Mouse (Mus musculus) heart, postnatal 36 days (tissue): ENCODE data around the gene Lars2. TPM values are rescaled to one million over a fixed set of nuclear protein-coding genes. Genes with fewer than 3 reads are reported as not detected.
A peak's percentile ranks its signal among the peaks of the same experiment; 100 is the strongest.
"Not testable (repeated sequence)": the region's sequence is repeated elsewhere in the genome, so short reads cannot be mapped to it uniquely, and the experiment has no call there.

Experiments
- DNase-seq, 2 experiments: peaks; one replicate each; pipeline ENCODE4 v3.0.0; 2021 to 2022
- intact Hi-C: fragments of 180-260 bp; cut with DNase I; formaldehyde crosslinking; loops from one replicate; pipeline ENCODE4 v1.15.1; 2025
- total RNA-seq, 2 experiments: library from RNA; stranded (reverse); gene quantifications; 2 replicates each; pipeline ENCODE4 v1.2.3; 2021

Lars2 gene
- total RNA-seq, result 1,000 to 10,000 TPM in 1 of 2 experiments, 10 to 100 TPM in 1; 61.8 to 2,429 TPM

DNA sequence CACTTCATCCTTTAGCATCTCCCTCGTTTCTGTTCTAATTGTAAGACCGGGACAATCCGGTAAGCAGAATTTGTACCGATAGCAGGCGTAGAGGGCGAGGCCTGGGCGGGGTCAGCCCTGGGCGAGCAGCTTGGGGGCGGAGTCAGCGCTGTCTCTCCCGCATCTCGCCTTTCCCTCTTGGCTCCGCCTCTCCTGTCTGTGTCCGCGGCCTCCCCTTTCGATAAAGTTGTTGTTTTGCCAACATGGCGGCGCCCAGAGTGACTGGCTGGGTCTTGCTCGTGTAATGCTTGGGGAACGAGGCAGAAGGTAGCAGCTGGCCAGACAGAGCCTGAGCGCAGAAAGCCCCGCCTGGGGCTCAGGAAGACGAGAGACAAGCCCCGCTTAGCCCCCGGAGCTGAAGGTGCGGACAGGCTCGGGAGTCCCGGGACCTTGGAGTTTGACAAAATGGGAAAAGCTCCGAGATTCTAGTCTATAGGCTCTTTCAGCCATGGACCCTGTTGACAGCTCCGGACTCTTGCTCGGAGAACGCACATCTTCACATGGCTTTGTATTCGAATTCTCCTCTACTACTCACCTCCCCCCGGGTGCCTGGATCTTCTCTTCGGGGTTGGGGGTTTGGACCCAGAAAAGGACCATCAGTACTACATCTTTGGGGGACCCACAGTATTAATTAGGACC is at the start of gene Lars2:
Gene Lars2 (plus strand): TSS at position 220 of the 678 bp plus-strand sequence.
- peak; percentile 88 to 90 for DNase-seq
- intact Hi-C loops, result loop anchor here (5.0 to 10.0 kb wide), 3 partner anchors 110 to 255 kb away; partner anchors contain the start of genes Exosc7, Sacm1l and Zdhhc3

DNA sequence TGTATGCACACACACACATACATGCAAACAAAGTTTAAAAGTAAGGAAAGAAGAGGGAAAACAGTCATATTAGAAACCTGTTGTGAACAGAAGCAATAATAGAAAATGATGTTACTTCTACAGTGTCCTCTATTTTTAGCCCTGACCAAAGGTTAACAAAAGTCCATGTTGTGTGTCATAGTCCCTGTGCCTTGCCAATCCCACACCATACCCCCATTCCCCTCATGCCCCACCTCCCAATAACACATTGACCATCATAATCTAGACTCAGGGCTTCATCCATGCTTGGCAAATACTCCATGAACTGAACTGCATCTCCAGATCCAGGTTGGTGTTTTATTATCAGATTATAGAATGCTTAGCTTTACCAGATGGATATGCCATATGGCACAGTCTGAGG is 40.6 kb upstream of the Lars2 start:
- intact Hi-C loops, result no loop called here
- DNase-seq, result no peak

DNA sequence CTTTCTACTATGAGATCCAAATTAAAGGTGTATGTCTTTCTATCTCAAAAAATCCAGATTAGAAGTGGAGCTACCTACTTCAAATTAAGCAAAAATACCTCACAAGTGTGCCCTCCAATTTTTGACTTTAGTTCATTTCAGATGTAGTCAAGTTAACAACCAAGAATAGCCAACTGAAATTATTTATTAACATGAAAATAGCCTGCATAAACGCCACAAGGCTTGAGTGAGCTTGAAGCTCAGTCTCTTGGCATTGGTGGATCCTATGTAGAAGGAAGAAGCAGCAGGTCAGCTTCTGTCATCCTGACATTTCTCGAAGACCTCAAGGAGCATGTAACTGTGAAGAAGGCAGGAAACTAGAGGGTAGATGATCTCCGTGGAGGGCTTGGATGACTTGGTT is 38.4 kb upstream of the Lars2 start:
- DNase-seq, result no peak
- intact Hi-C loops, result no loop called here

DNA sequence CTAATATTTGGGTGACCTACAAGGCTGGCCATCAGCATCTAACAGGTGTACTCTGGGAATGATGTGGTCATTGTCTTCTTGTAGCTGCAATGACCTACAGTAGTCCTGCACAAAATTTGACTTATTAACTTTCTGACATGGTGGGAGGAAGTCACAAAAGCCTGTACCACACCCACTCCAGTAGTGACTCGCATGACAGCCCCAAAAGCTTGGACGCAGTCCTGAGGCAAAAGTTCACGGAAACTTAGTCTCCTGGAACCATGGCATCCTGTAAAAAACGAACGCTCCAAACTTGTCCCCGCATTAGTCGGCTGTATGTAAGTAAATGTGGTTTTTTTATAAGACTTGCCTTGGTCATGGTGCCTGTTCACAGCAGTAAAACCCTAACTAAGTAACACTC is 36.9 kb upstream of the Lars2 start:
- intact Hi-C loops, result no loop called here

DNA sequence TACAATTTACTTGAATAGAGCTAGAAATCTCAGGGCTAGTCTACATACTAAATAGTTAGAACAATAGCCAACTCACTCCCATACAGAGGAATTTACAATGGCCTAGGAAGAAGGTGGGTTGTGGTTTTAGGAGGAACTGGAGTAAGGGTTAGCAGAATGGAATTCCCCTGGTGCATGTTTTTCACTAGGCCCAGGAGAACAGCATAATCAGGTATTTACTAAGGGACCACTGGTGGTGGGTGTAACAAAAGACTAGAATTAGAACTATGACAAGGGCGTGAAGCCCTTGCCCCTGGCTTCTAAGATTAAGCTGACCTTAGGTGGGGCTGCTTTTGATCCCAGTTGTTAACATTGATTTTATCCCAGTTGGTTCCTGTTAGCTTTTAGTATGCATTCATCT is 36.5 kb upstream of the Lars2 start:
- DNase-seq, intact Hi-C loops: not testable (repeated sequence)

More for the DNA sequence above, 36.9 kb upstream of the Lars2 start:
- no peak for DNase-seq

DNA sequence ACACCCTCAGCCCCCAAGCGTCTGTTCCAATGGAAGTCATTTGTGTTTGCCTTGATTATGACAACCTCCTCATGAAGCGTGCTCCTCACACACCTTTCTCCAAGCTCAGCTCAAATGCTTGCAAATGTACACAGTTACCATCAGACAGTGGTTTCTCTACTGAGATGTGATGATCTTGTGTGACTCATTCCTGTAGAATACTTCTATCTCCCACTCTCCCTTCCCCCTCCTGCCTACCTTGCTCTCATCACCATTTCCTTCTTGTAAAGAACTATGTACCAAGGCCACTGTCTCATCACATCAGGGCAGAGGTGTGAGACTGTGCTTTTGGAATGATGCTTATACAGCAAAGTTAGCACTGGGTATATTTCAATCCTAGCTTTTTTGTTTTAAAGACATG is 33.2 kb upstream of the Lars2 start:
- DNase-seq, result no peak
- intact Hi-C loops, result no loop called here

DNA sequence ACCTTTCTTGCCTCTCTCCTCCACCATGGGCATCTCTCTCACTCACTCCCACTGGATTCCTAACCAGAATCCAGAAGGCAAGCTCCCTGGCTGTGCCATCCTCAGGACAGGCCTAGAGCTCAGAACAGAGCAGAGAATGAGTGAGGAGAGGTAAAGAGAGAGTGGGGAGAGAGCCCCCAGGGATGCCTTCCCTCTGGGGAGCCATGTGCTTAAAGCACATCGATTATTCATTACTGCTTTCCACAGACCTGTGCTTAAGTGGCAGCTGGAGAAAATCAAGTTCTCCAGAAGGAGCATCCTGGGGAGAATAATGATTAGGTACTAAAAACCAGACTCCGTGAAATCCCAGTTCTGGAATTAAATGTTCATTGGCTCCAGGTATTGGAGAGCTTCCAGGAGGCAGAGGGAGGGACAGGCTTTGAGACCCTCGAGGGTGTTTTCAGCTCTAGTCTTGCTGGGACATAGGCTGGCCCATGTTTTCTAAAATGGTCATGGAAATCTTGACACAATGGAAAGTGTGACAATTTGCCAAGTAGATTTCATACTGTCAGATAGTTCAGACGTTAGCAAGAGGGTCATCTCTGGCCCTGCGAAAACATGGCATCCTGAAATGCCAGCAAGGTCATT is 31.6 kb upstream of the Lars2 start:
- intact Hi-C loops, result no loop called here
- no peak for DNase-seq

DNA sequence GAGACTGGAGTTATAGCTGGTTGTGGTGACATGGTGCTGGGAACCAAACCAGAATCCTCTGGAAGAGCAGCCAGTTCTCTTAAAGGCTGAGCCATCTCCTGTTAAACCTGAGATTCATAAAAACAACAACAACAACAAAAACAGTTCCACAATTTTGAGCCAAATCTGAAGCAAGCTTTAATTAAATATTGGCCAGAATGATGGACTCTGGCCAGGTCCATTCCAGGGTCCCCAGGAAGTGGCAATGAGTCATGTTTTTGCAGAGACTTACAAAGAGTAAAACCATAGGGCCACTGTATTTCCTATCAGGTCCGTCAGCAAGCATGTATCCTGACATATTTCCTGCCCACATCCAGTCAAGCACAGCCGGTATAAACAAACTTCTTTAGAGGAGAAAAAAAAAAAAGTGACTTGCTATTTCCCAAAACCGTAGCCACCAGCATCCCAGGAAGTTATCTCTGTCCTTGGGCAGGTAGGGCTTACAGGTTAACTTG is 27.0 kb upstream of the Lars2 start:
- no peak for DNase-seq

DNA sequence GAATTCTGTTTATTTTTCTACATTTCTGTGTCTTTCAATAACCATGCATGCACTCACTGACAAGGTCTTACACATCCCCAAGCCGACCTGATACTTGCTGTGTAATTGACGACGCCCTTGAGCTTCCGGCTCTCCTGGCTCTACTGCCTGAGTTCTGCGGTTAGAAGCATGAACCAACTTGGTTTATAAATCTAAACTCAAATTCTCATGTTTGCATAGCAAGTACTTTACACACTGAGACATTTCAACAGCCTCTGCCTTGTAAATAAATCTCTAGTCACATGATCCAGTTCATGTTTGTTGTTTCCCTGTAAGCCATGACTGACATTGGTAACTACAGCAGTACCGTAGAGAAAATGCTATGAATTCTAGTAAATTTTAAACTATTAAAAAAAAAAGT is 25.5 kb upstream of the Lars2 start:
- intact Hi-C loops, result no loop called here
- no peak for DNase-seq

More for the DNA sequence above, 27.0 kb upstream of the Lars2 start:
- intact Hi-C loops, result no loop called here

DNA sequence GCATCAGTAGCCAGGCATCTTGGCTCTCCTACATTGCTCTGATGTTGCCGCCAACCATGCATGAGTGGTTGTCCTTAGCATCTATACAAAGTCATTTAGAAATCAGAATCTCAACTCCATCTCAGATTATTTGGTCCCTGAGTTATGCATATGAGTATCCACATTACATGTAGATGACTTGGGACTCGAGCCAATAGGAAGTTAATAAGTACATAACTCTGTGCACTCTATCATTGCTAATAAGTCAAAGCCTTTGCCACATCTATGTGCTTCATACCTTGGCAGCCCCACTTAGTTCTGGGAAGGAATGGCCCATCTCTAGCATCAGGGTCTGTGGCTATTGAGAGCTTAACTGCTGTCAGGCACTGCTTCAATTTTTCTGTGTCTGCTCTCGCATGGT is 23.7 kb upstream of the Lars2 start:
- intact Hi-C loops, result no loop called here

DNA sequence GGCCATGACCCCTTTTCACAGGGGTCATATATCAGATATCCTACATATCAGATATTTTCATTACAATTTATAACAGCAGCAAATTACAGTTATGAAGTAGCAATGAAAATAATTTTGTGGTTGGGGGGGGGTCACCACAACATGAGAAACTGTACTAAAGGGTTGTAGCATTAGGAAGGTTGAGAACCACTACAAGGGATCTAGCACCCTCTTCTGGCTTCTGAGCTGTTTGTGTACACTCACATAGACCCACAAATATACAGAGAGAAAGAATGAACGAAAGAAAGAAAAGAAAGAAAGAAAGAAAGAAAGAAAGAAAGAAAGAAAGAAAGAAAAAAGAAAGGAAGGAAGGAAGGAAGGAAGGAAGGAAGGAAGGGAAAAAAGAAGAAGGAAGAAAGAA is 17.4 kb upstream of the Lars2 start:
- intact Hi-C loops, result not testable (repeated sequence)

More for the DNA sequence above, 23.7 kb upstream of the Lars2 start:
- no peak for DNase-seq

DNA sequence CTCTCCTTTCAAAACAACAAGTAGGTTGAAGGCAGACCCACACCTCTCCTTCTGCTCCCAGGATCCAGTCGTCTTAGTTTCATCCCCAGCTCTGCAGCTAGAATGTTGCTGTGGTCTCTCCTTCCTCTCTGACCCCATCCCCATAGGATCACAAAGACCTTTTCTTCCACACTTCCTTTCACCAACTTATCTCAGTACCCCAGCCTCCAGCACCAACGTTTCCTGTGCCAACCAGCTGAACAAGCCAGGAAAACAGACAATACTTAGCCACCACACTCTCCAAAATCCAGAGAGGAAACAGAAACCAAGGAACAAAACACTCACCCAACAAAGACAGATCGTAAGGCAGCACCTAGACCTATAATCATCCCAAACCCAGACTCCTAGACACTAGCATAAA is 6.7 kb upstream of the Lars2 start:
- intact Hi-C loops, result loop anchor here (10.0 kb wide), 1 partner anchor 165 kb away; the partner anchor contains the start of gene Sacm1l
- DNase-seq, result no peak

More for the DNA sequence above, 17.4 kb upstream of the Lars2 start:
- not testable (repeated sequence) for DNase-seq

DNA sequence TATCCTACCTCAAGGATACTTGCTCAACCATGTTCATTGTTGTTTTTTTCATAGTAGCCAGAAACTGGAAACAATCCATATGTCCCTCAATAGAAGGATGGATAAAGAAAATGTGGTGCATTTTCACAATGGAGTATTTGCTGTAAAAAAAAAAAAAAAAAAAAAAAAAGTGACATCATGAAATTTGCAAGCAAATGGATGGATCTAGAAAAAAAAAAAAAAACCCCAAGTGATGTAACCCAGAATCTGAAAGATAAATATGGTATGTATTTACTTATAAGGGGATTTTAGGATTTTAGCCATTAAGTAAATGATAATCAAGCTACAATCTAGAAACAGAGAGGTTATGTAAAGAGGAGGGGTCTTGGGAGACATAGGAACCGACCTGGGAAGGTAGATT is 1.4 kb upstream of the Lars2 start:
- intact Hi-C loops, result loop anchor here (5.0 to 10.0 kb wide), 3 partner anchors 108 to 253 kb away; partner anchors contain the start of genes Exosc7, Sacm1l and Zdhhc3
- no peak for DNase-seq

DNA sequence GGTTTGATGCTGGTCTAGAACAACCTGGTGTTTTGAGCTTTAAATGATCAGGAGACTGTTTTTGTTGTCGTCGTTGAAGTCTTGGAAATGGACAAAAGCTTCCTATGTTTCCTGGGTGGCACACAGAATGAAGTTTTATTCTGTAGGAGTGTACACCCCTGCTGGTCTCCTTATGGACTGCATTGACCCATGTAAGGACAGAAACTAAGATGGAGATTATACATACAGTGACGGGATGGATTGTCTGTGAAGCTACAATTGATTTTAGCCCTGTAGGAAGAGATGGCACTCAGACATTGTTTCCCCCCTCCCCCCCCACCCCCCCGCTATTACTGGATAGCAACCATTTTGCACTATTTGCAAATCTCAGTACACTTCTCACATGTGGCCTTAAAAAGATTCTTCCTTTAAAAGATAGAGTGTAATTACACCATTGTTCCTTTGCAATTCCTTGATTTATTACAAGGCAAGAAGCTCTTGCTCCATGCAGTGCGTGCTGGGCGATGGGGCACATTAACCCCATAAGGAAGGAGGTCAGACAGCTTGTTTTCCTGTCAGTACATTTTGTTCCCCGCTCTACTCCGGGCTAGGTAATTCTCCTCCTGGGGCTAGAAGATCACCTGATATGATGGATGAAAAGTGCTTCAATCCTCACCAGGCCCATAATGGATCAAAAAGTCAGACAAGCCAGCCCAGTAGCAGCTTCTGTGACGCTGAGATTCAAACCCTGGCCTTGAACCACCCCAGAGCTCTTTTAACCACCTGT is 602 bp upstream of the Lars2 start:
- intact Hi-C loops, result loop anchor here (5.0 to 10.0 kb wide), 3 partner anchors 109 to 254 kb away; partner anchors contain the start of genes Exosc7, Sacm1l and Zdhhc3

DNA sequence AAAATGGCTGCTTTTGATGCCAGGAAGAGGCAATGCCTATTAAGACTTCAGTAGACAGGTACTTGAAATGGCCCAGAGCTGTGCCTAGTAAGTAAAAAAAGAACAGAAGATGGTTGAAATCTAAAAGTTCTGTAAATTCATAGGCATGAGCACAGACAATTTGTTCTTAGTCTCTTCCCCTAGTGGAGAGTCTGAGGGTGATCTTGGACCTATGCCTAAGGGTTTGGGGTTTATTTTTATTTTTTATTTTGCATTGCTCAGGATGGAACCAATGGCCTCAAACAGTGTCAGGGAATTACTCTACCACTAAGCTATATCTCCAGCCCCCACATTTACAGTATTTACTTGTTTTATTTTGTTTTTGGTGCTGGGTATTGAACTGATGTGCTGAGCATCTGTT is 909 bp downstream of the Lars2 start:
- intact Hi-C loops, result loop anchor here (5.0 to 10.0 kb wide), 3 partner anchors 110 to 255 kb away; partner anchors contain the start of genes Exosc7, Sacm1l and Zdhhc3
- DNase-seq, result no peak

More for the DNA sequence above, 602 bp upstream of the Lars2 start:
- no peak for DNase-seq

DNA sequence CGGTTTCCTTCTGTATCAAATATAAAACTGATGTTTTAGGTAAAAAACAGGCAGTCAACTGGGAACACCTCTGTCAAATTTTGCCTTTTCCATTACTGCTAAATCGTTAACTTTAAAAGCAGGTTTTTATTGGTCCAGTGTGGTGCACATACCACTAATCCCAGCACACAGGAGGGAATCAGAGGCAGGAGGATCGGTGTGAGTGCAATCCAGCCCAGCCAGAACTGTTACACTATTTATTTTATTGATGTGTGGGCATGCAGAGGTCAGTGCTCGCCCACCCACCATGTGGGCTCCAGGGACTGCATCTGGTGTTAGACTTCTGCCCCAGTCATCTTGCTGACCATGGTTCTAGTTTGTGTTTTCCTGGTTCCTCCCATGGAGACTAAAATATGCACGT is 15.7 kb downstream of the Lars2 start:
- intact Hi-C loops, result no loop called here

DNA sequence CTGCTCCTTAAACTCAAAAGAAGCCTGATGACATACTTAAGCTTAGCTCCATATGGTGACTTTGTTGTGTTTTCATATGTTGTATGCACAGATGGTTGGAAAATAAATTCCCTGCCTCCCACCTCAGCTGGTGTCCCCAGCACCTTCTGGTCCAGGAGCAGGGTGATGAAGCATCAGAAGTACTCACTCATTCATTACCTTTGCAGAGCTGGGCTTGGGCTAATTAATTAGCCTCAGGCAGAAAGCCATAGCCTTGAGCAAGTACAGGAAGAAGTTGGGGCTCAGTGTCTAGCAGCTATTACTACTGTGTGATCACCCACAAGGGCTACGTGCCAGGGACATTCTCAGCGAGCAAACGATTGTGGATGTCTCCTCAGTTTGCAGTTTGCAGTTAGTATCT is 18.0 kb downstream of the Lars2 start:
- intact Hi-C loops, result no loop called here
- no peak for DNase-seq

More for the DNA sequence above, 15.7 kb downstream of the Lars2 start:
- no peak for DNase-seq

DNA sequence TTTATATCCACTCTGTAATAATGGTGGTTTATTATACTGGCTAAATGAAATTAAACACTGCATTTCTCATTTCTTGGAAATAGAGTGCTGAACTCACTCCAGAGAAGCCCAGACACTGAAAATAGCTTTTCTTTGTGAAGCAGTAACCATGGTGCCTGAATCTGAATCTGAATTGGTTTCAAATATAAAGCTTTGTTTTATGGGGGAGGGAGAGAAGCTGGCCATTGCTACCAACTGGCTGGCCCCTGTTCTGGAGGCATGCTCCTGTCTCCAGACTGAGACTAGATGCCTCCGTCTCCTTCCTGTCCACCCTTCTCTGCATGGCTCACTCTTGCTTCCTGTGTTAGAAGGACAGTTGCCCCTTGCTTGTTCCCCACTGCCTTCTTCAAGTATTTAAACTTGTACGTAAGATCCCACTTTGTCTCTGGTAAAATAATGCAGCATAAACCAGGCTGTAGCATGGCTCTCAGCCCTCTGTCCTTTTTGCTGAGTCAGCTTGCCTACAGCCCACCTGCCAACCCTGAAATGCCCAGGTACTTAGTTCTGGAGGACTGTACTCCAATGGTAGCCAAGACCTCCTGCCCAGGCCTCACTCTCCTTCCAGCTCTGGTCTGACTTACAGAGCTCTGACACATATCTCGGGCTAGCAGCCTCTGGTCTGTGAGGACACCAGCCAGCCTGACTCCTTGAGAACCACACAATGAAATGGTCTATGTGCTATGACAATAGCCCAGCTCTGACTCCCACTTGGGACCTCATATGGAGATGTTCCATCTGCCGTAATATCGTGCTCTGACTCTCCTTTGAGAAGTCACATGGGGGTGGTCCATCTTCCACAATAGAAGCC is 18.8 kb downstream of the Lars2 start:
- intact Hi-C loops, result no loop called here
- no peak for DNase-seq

DNA sequence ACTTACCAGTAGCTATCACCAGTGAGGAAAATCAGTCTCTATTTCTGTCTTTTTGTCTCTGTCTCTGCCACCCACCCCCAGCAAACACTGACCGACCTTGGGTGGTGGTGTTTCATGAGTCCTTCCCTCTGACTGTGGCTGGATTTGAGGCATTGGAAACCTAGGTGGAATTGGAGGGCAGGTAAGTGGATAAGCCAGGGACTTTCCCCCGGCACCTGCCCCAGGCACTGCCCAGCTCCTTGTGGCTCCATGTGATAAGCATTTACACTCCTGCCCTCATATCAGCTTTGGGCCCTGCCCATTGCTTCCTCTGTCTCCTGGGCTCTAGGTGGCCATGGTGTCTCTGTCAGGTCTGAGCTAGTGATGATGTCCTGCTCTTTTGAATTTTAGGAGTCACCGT is 19.6 kb downstream of the Lars2 start:
- DNase-seq, result no peak
- intact Hi-C loops, result no loop called here
